Mouse (Mus musculus): ENCODE measurements around the gene Hivep3. TPM values are rescaled to one million over a fixed set of nuclear protein-coding genes. Genes with fewer than 3 reads are reported as not detected.

Hivep3 gene
- total RNA-seq (2014; rRNA removed) (1.5 and 1.7 TPM in 2 replicates), polyA plus RNA-seq (2012; rRNA removed) (0.67 and 0.95 TPM in 2 replicates)

- under 1% methylated on average over 47 of the region's 47 CpGs for WGBS
- H3K9ac ChIP-seq (ENCODE audit: low read depth, low read length), result peak within 1 kb of the TSS; percentile 78
- no peaks in the 10 kb centered on the region for H3K36me3 ChIP-seq (ENCODE audit: control insufficient read depth, insufficient read depth, low read length)
- H3K79me2 ChIP-seq (ENCODE audit: control insufficient read depth, insufficient read depth, low read length), result no peaks in the 10 kb centered on the region
- peak within 1 kb of the TSS; percentile 72 for H3K27ac ChIP-seq (replicated peaks; ENCODE audit: insufficient read depth, low read depth, low read length)
- TF ChIP-seq CTCF (IDR thresholded peaks at IDR 0.05; ENCODE audit: low read depth, low read length), result no peak
- peak; percentile 70 for TF ChIP-seq POLR2A (IDR thresholded peaks at IDR 0.05; ENCODE audit: extremely low read depth, insufficient read depth, low read length)
- peak within 1 kb of the TSS; percentile 73 for H3K4me3 ChIP-seq (ENCODE audit: insufficient read depth, low read depth, low read length)
- peaks cover under 1% of the 10 kb centered on the region for H3K4me1 ChIP-seq (ENCODE audit: control insufficient read depth, insufficient read depth, low read length)
- no peaks in the 10 kb centered on the region for H3K27me3 ChIP-seq (ENCODE audit: control insufficient read depth, insufficient read depth, low read length)
- DNase-seq (ENCODE audit: extremely low read depth, low read depth, low spot score), result peak; percentile 87
These were observed at the start of gene Hivep3 for GRCm38 (mm10) chr4:119733184-119733880. TSS of gene Hivep3 (plus strand) at chr4:119733784.

DNA sequence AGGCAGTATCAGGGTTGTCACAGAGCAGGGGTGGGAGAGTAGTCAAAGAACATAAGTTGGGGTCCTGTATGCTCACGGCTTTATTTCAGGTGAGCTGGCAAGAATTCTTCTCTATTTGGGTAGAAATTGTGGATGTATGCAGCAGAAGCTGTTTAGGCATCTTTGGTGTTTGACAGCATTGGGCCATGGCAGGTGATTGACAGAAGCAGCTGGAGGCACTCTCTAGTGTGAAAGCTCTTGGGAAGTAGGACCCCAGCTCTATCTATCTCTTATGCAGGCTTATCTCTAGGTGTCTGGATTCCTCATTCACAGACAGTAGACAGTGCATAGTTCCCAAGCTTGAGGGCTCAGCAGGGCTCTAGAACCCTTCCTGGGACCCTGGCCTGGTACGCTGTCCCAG is 47.8 kb upstream of the Hivep3 start:
- Histone ChIP-seq H3K4me1 (ENCODE audit: control insufficient read depth, insufficient read depth, low read length) (no peaks in the 10 kb centered on the region), H3K36me3 (ENCODE audit: control insufficient read depth, insufficient read depth, low read length) (no peaks in the 10 kb centered on the region), H3K27ac (replicated peaks; ENCODE audit: insufficient read depth, low read depth, low read length) (no peak overlapping the region), H3K79me2 (ENCODE audit: control insufficient read depth, insufficient read depth, low read length) (no peaks in the 10 kb centered on the region), H3K27me3 (ENCODE audit: control insufficient read depth, insufficient read depth, low read length) (no peaks in the 10 kb centered on the region), H3K4me3 (ENCODE audit: insufficient read depth, low read depth, low read length) (no peak overlapping the region), H3K9ac (ENCODE audit: low read depth, low read length) (no peak overlapping the region)
- DNase-seq (ENCODE audit: extremely low read depth, low read depth, low spot score), result no peak
- 89% methylated on average over 2 of the region's 2 CpGs for WGBS
- TF ChIP-seq CTCF (IDR thresholded peaks at IDR 0.05; ENCODE audit: low read depth, low read length) (no peak), POLR2A (IDR thresholded peaks at IDR 0.05; ENCODE audit: extremely low read depth, insufficient read depth, low read length) (no peak)

DNA sequence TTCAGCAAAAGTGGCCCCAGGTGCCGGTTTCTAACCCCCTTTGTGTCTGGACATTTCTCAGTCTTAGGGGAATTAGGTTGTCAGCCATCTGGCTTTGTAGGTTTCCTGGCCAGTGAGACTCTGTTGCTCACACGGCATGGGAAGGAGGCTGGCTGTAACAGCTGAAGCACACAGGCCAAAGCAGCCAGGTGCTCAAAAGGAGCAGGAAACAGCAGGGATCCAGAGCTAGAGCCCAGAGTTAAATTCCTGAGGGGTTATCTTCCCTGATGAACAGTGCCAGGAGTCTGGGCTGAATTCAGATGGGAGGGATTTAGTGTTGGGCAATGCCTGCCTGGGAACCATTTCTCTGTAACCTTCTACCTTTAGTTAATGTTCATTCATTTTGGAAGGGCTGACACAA is 35.2 kb upstream of the Hivep3 start:
- WGBS, result 68% methylated on average over 2 of the region's 2 CpGs
- TF ChIP-seq CTCF (IDR thresholded peaks at IDR 0.05; ENCODE audit: low read depth, low read length) (no peak), POLR2A (IDR thresholded peaks at IDR 0.05; ENCODE audit: extremely low read depth, insufficient read depth, low read length) (no peak)

DNA sequence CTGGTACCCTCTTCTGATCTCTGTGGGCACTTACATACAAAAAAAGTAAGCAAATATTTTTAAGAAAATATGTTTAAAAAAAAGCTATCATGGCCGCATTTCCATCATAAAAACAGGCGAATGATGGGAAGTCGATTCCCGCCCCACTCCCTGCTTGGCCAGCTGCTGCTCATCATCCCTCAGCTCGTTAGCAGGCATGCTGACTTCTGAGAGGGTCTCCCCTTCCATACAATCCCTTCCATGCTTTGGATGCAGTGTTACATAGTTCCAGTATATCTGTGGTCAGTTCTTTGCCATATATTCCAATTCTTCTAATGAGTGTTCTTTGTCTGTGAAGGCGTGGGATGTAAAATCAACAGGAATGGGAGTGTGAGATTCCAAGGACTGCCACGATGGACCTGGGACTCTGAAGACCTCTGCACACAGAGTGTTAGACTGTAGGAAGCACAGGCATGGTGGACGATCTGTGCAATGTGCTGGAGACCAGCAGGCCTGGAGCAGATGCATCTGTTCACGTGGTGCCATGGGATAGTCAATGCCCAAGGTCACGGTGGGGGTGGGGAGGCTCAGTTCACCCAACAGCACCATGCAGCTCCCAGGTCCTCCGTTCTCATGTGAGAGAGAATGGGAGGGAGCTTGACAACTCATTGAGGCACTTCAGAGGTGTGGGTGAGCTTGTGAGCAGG is 32.2 kb upstream of the Hivep3 start:
- no peaks in the 10 kb centered on the region for H3K36me3 ChIP-seq (ENCODE audit: control insufficient read depth, insufficient read depth, low read length)
- H3K9ac ChIP-seq (ENCODE audit: low read depth, low read length), result no peak overlapping the region
- H3K27ac ChIP-seq (replicated peaks; ENCODE audit: insufficient read depth, low read depth, low read length), result no peak overlapping the region
- H3K4me1 ChIP-seq (ENCODE audit: control insufficient read depth, insufficient read depth, low read length), result no peaks in the 10 kb centered on the region
- no peaks in the 10 kb centered on the region for H3K27me3 ChIP-seq (ENCODE audit: control insufficient read depth, insufficient read depth, low read length)
- no peak overlapping the region for H3K4me3 ChIP-seq (ENCODE audit: insufficient read depth, low read depth, low read length)
- H3K79me2 ChIP-seq (ENCODE audit: control insufficient read depth, insufficient read depth, low read length), result no peaks in the 10 kb centered on the region
- TF ChIP-seq CTCF (IDR thresholded peaks at IDR 0.05; ENCODE audit: low read depth, low read length) (no peak), POLR2A (IDR thresholded peaks at IDR 0.05; ENCODE audit: extremely low read depth, insufficient read depth, low read length) (no peak)
- no peak for DNase-seq (ENCODE audit: extremely low read depth, low read depth, low spot score)
- WGBS, result 88% methylated on average over 11 of the region's 11 CpGs

More for the DNA sequence above, 35.2 kb upstream of the Hivep3 start:
- H3K36me3 ChIP-seq (ENCODE audit: control insufficient read depth, insufficient read depth, low read length), result no peaks in the 10 kb centered on the region
- DNase-seq (ENCODE audit: extremely low read depth, low read depth, low spot score), result peak; percentile 17
- no peak overlapping the region for H3K4me3 ChIP-seq (ENCODE audit: insufficient read depth, low read depth, low read length)
- H3K27ac ChIP-seq (replicated peaks; ENCODE audit: insufficient read depth, low read depth, low read length), result no peak overlapping the region
- H3K79me2 ChIP-seq (ENCODE audit: control insufficient read depth, insufficient read depth, low read length), result no peaks in the 10 kb centered on the region
- no peaks in the 10 kb centered on the region for H3K4me1 ChIP-seq (ENCODE audit: control insufficient read depth, insufficient read depth, low read length)
- H3K9ac ChIP-seq (ENCODE audit: low read depth, low read length), result no peak overlapping the region
- H3K27me3 ChIP-seq (ENCODE audit: control insufficient read depth, insufficient read depth, low read length), result no peaks in the 10 kb centered on the region

DNA sequence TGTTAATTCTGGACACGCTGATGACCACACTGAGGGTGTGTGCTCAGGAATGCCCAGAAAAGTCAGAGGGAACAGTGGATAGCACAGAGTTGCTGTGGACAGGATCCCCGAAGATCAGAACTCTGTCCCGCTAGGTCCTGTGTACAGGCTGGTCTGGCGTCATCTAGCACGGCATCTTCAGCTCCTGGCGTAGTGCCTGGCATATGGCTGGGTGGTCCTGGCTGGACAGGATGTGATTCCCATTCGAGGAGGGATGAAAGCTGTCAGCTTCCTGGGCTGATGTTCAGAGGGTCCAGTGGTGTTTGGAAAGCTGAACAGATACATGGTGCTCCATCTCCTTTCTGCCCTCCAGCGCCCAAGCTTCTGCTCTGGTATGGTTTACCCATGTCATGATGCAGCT is 29.6 kb upstream of the Hivep3 start:
- no peak for TF ChIP-seq CTCF (IDR thresholded peaks at IDR 0.05; ENCODE audit: low read depth, low read length)
- TF ChIP-seq POLR2A (IDR thresholded peaks at IDR 0.05; ENCODE audit: extremely low read depth, insufficient read depth, low read length), result no peak
- no peak for DNase-seq (ENCODE audit: extremely low read depth, low read depth, low spot score)
- WGBS, result 83% methylated on average over 8 of the region's 8 CpGs
- Histone ChIP-seq H3K4me1 (ENCODE audit: control insufficient read depth, insufficient read depth, low read length) (no peaks in the 10 kb centered on the region), H3K79me2 (ENCODE audit: control insufficient read depth, insufficient read depth, low read length) (no peaks in the 10 kb centered on the region), H3K36me3 (ENCODE audit: control insufficient read depth, insufficient read depth, low read length) (no peaks in the 10 kb centered on the region), H3K4me3 (ENCODE audit: insufficient read depth, low read depth, low read length) (no peak overlapping the region), H3K27ac (replicated peaks; ENCODE audit: insufficient read depth, low read depth, low read length) (no peak overlapping the region), H3K27me3 (ENCODE audit: control insufficient read depth, insufficient read depth, low read length) (no peaks in the 10 kb centered on the region), H3K9ac (ENCODE audit: low read depth, low read length) (no peak overlapping the region)

DNA sequence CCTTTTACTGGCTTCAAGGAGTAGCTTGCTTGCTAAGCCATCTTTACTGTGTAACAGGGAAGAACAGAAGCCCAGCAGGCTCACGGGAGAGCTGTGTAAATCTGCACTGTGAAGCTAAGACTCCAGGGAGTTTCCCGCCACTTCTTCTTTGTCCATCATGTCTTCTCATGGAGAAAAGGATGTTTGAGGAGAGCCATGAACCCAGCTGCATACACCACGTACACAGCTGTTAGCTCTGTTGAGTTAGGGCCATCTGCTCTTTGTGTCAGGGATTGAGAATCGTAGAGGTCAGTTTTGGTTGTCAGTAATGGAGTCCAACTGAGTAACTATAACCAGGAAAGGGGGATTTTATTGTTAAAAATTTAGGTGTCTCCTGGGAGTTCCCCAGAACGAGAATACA is 26.3 kb upstream of the Hivep3 start:
- Histone ChIP-seq H3K27me3 (ENCODE audit: control insufficient read depth, insufficient read depth, low read length) (no peaks in the 10 kb centered on the region), H3K4me1 (ENCODE audit: control insufficient read depth, insufficient read depth, low read length) (no peaks in the 10 kb centered on the region), H3K9ac (ENCODE audit: low read depth, low read length) (no peak overlapping the region), H3K36me3 (ENCODE audit: control insufficient read depth, insufficient read depth, low read length) (no peaks in the 10 kb centered on the region), H3K79me2 (ENCODE audit: control insufficient read depth, insufficient read depth, low read length) (no peaks in the 10 kb centered on the region), H3K27ac (replicated peaks; ENCODE audit: insufficient read depth, low read depth, low read length) (no peak overlapping the region), H3K4me3 (ENCODE audit: insufficient read depth, low read depth, low read length) (no peak overlapping the region)
- no peak for DNase-seq (ENCODE audit: extremely low read depth, low read depth, low spot score)
- TF ChIP-seq POLR2A (IDR thresholded peaks at IDR 0.05; ENCODE audit: extremely low read depth, insufficient read depth, low read length), result no peak
- TF ChIP-seq CTCF (IDR thresholded peaks at IDR 0.05; ENCODE audit: low read depth, low read length), result no peak
- 79% methylated on average over 5 of the region's 5 CpGs for WGBS
